Mouse (Mus musculus) heart, embryonic 16.5 days (tissue): ENCODE measurements around the gene Il17d. TPM values are rescaled to one million over a fixed set of nuclear protein-coding genes. Genes with fewer than 3 reads are reported as not detected.

Experiments
- ATAC-seq: fragments of 200-750 bp; cut with Nextera tagmentation; replicated peaks from 2 replicates; pipeline ENCODE4 v1.8.0; 2017; ENCODE audit warnings: moderate number of reproducible peaks; ENCODE audit not compliant: insufficient read depth, low FRiP score; ENCODE audit errors: extremely low read depth
- H3K27ac ChIP-seq: fragments of 300-500 bp; sonication (generic); 2 replicates; pipeline ENCODE4 v1.5.1; 2014; ENCODE audit warnings: mild to moderate bottlenecking, low read length, control low read depth, moderate library complexity
- H3K27me3 ChIP-seq: fragments of 300-500 bp; sonication (generic); 2 replicates; pipeline ENCODE4 v1.6.1; 2014; ENCODE audit warnings: low read length, mixed read lengths; ENCODE audit not compliant: control insufficient read depth, insufficient read depth
- H3K36me3 ChIP-seq: fragments of 300-500 bp; sonication (generic); 2 replicates; pipeline ENCODE4 v1.6.1; 2014; ENCODE audit not compliant: control insufficient read depth, insufficient read depth
- H3K4me1 ChIP-seq: fragments of 300-500 bp; sonication (generic); 2 replicates; pipeline ENCODE4 v1.6.1; 2014; ENCODE audit warnings: low read length, mixed read lengths; ENCODE audit not compliant: control insufficient read depth, insufficient read depth
- H3K4me2 ChIP-seq: fragments of 300-500 bp; sonication (generic); 2 replicates; pipeline ENCODE4 v1.6.1; 2014; ENCODE audit warnings: low read depth, mild to moderate bottlenecking, control low read depth, low read length
- H3K4me3 ChIP-seq: fragments of 300-500 bp; sonication (generic); 2 replicates; pipeline ENCODE4 v1.5.1; 2014; ENCODE audit warnings: mild to moderate bottlenecking, control low read depth, low read length
- H3K9ac ChIP-seq: fragments of 300-500 bp; sonication (generic); 2 replicates; pipeline ENCODE4 v1.6.1; 2014; ENCODE audit warnings: low read length, control low read depth
- H3K9me3 ChIP-seq: fragments of 300-500 bp; sonication (generic); replicated peaks from 2 replicates; pipeline ENCODE4 v1.6.1; 2016; ENCODE audit warnings: low read length; ENCODE audit not compliant: control insufficient read depth
- WGBS: fragments of 180-500 bp; shearing (Covaris S2); extraction: QIAGEN DNeasy Blood & Tissue Kit; methylation state at CpG from one replicate; pipeline ENCODE4 v1.1.7; 2014; 5-methylcytosine and 5-hydroxymethylcytosine counted together
- polyA plus RNA-seq: library from polyadenylated mRNA; unstranded; fragments of >200 nt; fragmentation: Nextera tagmentation; extraction: Ambion mirVana; gene quantifications from 2 replicates; pipeline ENCODE4 v1.2.1, GENCODE M21; 2015

Gene Il17d
- polyA plus RNA-seq, 1 experiment from 2014 or later = 2.0 TPM

DNA sequence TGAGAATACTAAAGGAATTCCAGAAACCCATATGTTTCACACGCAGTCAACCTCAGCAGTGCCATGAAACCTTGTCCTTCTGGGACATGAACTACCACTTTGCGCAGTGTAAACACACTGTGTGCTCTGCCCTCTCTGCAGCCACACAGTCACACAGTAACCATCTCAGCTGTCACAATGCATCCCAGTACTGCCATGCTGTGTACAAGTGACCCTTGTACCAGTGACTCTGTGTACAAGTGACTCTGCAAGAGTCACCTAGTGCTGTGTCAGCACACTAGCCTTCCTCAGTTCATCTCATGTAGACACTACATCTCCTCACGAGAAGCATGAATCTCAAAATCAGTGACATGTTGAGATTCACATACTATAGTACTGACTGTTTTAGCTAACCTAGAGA, 8.0 kb downstream of the Il17d start:
- Histone ChIP-seq H3K9me3 (no peaks in the 10 kb centered on the region), H3K4me2 (no peak overlapping the region), H3K4me1 (peaks cover 40% of the 10 kb centered on the region), H3K27me3 (no peaks in the 10 kb centered on the region), H3K9ac (no peak overlapping the region), H3K36me3 (no peaks in the 10 kb centered on the region), H3K4me3 (no peak overlapping the region), H3K27ac (no peak overlapping the region)
- 86% methylated on average over 3 of the region's 3 CpGs for WGBS
- no peak for ATAC-seq

DNA sequence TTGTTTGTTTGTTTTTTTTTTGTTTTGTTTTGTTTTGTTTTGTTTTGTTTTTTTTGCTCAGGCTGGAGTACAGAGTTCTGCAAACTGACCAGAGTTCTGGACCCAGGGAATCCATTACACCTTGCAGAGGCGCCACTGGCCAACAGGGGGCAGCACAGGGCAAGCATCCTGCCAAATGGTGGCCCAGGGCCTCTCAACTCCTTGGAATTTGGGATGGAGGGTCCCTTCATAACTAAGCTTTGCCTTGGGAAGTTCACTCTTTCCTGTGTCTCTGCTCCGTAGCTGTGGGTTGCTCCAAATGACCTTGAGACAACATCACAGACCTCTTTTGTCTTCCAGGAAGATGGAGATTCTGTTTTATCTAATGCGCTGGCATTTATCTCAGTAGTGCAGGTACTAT, 8.6 kb downstream of the Il17d start:
- Histone ChIP-seq H3K4me2 (no peak overlapping the region), H3K4me3 (no peak overlapping the region), H3K9ac (no peak overlapping the region), H3K36me3 (no peaks in the 10 kb centered on the region), H3K27me3 (no peaks in the 10 kb centered on the region), H3K27ac (no peak overlapping the region), H3K4me1 (peaks cover 46% of the 10 kb centered on the region), H3K9me3 (no peaks in the 10 kb centered on the region)
- WGBS = 45% methylated on average over 3 of the region's 3 CpGs
- ATAC-seq = no peak

DNA sequence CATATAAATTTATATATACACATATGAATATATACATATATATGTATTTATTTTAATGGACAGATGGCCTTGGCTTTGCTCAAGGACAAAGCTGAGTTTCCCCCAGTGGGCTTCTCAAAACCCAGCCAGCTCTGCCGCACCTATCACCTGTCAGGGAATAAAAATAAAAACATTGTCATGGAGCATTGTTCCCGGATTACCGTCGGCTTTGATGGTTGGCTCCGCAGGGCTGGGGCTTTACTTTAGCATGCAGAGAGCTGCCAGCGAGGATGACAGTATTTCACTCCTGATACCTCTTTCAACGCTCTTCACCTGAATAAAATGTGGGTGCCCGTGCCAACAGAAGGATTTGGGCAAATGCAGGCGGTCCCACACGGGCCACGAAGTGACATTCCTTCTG, 9.3 kb downstream of the Il17d start:
- no peak overlapping the region for H3K27ac ChIP-seq
- WGBS = 40% methylated on average over 11 of the region's 11 CpGs
- H3K27me3 ChIP-seq = no peaks in the 10 kb centered on the region
- no peak overlapping the region for H3K9ac ChIP-seq
- H3K4me2 ChIP-seq = no peak overlapping the region
- H3K36me3 ChIP-seq = no peaks in the 10 kb centered on the region
- H3K9me3 ChIP-seq = no peaks in the 10 kb centered on the region
- no peak for ATAC-seq
- H3K4me1 ChIP-seq = peaks cover 46% of the 10 kb centered on the region
- H3K4me3 ChIP-seq = no peak overlapping the region

DNA sequence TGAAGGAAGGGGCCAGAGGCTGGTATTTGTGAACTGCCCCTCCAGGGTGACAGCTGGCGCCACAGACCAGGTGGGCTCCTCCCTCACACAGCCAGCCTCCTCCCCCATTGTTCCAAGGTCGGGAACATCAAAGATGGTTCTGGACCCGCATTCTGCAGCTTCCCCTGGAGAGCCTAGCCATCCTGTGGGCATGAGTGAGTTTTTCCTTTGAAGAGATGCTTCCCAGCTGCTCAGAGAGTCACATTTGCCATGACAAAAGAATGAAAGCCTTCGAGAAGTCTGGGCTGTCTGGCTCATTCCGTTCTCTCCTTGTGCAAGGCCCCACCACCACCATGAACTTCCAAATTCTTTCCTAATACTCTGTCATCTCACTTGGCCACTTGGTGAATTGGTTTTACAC, 9.8 kb downstream of the Il17d start:
- Histone ChIP-seq H3K27me3 (no peaks in the 10 kb centered on the region), H3K4me2 (no peak overlapping the region), H3K9ac (no peak overlapping the region), H3K27ac (peak overlapping the region; percentile 93), H3K4me1 (peaks cover 46% of the 10 kb centered on the region), H3K4me3 (no peak overlapping the region), H3K9me3 (no peaks in the 10 kb centered on the region), H3K36me3 (no peaks in the 10 kb centered on the region)
- no peak for ATAC-seq
- 39% methylated on average over 5 of the region's 5 CpGs for whole genome bisulfite sequencing

DNA sequence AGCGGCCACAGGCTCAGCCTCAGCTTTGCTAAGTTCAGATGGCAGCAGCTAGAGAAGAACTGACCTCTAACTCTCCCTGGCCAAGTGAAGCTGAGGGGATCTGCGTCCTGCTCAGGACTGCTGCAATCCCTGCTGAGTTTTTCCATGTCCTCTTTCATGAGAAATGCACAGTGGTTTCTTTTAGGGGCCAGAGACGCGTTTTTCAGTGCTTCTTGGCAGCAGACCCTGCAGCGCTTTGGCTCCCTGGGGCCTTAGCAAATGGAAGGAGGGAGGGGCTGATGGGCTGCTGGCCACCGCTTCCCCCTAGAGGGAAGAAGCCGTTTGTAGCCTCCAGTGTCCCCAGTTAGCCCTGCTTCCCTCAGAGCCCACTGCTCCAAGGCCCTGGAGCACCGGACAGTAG, 10.4 kb downstream of the Il17d start:
- Histone ChIP-seq H3K4me2 (peak overlapping the region; percentile 36; the same call in 1 of the 2 replicates), H3K9ac (peak overlapping the region; percentile 39), H3K36me3 (no peaks in the 10 kb centered on the region), H3K27me3 (no peaks in the 10 kb centered on the region), H3K4me1 (peaks cover 41% of the 10 kb centered on the region), H3K4me3 (no peak overlapping the region), H3K9me3 (no peaks in the 10 kb centered on the region), H3K27ac (peak overlapping the region; percentile 93)
- 30% methylated on average over 8 of the region's 8 CpGs for WGBS
- ATAC-seq = peak; percentile 39

DNA sequence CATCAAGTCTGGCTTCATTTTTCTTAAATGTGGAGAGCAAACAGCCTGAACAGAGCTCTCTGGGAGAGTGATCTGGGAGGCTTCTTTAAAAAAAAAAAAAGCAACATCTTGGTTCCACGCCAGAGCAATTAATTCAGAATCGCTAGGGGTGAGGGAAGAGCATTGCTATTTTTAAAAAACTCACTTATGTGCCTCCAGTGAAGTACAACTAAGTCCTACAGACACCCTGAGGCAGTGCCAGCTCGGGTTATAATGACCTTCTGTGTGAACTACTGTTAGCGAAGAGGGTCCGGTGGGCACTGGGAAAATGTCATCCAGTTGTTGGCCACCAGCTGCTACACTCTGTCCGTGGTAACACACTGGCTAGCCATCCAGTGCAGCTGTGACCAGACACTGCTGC, 11.1 kb downstream of the Il17d start:
- H3K27me3 ChIP-seq = no peaks in the 10 kb centered on the region
- peak overlapping the region; percentile 36 for H3K4me2 ChIP-seq
- H3K36me3 ChIP-seq = no peaks in the 10 kb centered on the region
- no peak overlapping the region for H3K4me3 ChIP-seq
- H3K4me1 ChIP-seq = peaks cover 41% of the 10 kb centered on the region
- WGBS = 29% methylated on average over 6 of the region's 6 CpGs
- peak; percentile 59 for ATAC-seq
- H3K9ac ChIP-seq = peak overlapping the region; percentile 51
- H3K27ac ChIP-seq = peak overlapping the region; percentile 93
- no peaks in the 10 kb centered on the region for H3K9me3 ChIP-seq

DNA sequence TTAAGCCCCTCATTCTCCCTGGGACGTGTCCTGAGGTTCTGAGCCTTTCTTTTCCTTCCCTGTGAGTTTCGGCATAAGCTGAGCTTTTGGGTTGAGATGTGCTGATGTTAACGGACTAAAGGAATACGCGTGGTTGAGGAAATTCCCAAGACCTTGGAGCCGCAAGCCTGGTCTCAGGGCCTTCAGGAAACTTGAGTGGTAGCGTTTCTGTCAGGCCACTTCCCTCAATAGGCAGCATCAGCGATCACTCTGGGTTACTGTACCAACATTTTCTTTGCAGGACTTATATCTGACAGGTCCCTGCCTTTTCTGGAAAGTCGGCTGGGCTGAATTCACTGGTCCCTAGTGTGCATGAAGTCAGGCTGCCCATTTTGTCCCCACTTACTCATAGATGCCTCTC, 12.2 kb downstream of the Il17d start:
- peak overlapping the region; percentile 85 for H3K27ac ChIP-seq
- ATAC-seq = no peak
- H3K9me3 ChIP-seq = no peaks in the 10 kb centered on the region
- WGBS = 56% methylated on average over 9 of the region's 9 CpGs
- peak overlapping the region; percentile 49 for H3K4me2 ChIP-seq
- H3K36me3 ChIP-seq = no peaks in the 10 kb centered on the region
- no peak overlapping the region for H3K4me3 ChIP-seq
- peaks cover 41% of the 10 kb centered on the region for H3K4me1 ChIP-seq
- no peaks in the 10 kb centered on the region for H3K27me3 ChIP-seq
- H3K9ac ChIP-seq = peak overlapping the region; percentile 54

DNA sequence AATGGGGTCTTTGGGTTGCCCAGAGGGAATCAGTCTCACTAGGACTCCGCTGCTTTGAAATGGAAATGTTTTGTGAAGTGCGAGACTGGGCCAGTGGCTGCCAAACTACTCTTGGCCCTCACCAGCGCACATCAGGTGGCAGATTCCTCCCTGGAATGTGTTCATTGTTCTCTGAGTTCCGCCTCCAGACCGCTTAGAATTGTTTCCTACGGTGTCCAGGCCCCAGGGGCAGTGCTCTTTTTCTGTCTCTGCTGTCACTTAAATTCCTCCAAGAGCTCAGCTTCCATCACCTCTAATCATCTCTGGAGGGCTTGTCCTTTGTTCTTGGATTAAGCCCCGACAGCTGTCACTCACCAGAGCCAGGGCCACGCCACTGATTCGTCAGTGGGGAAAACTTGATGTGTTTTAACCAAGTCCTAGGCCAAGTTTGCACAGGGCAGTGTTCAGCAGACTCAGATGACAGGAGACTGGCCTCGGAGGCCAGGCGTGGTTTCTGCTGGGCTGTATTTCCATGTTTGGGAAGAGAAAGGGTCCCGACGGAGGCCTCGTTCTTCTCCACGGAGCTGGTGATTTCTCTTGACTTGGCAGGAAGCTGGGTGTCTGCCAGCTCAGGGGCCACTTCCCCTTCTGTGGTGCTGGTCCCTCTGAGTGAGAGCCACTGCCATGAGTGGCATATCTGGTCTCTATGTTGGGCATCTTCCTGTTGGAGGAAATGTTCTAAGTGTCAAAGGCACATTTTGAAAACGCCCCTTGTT, 12.9 kb downstream of the Il17d start:
- Histone ChIP-seq H3K9ac (peak overlapping the region; percentile 54), H3K27me3 (no peaks in the 10 kb centered on the region), H3K27ac (peak overlapping the region; percentile 85), H3K4me1 (peaks cover 41% of the 10 kb centered on the region), H3K36me3 (no peaks in the 10 kb centered on the region), H3K9me3 (no peaks in the 10 kb centered on the region), H3K4me3 (no peak overlapping the region; the same call in 1 of the 2 replicates), H3K4me2 (peak overlapping the region; percentile 49)
- 13% methylated on average over 16 of the region's 16 CpGs for WGBS
- peak; percentile 52 for ATAC-seq

DNA sequence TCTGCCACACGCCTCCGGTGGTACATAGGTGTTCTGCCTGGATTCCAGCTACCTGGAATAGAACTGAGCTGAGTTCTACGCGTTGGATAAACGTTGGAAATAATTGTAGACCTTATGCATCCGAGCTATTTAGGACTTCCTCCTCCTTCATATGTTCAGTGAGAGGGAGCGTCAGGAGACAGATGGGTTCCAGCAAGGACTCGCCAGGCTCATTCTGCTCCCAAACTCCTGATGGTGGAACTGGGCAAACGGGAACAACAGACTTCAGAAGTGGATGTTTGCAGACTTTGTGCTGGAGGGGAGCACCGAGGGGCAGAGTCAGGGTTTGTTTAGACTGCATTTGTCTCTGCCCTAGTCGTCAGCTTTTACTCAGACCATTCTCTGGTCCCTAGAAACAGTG, 16.1 kb downstream of the Il17d start:
- H3K4me2 ChIP-seq = no peak overlapping the region
- H3K27ac ChIP-seq = no peak overlapping the region
- WGBS = 76% methylated on average over 11 of the region's 11 CpGs

More for the DNA sequence above, 16.1 kb downstream of the Il17d start:
- Histone ChIP-seq H3K9ac (no peak overlapping the region), H3K27me3 (no peaks in the 10 kb centered on the region), H3K4me1 (peaks cover 22% of the 10 kb centered on the region), H3K4me3 (no peak overlapping the region), H3K36me3 (no peaks in the 10 kb centered on the region), H3K9me3 (no peaks in the 10 kb centered on the region)
- no peak for ATAC-seq
